Mouse (Mus musculus) common myeloid progenitor, adult 5-6 weeks (primary cell): Measurements from ENCODE around the gene AU015836. TPM values are rescaled to one million over a fixed set of nuclear protein-coding genes. Genes with fewer than 3 reads are reported as not detected.
A peak's percentile ranks its signal among the peaks of the same experiment; 100 is the strongest.

Experiments
- ATAC-seq: replicated peaks from 2 replicates; pipeline ENCODE4 v1.8.0; 2016; ENCODE audit warnings: low read depth, mild to moderate bottlenecking, moderate TSS enrichment, inconsistent platforms; ENCODE audit not compliant: poor library complexity, severe bottlenecking
- total RNA-seq: library from RNA; stranded (forward); fragments of 200-1000, 187-1606 nt; gene quantifications from 2 replicates; pipeline ENCODE4 v1.2.3, GENCODE M21; 2017

Gene AU015836
- not detected in 2 replicates for total RNA-seq

GRCm38 (mm10) chrX:93968444-93968843 is at the start of gene AU015836:
Gene AU015836 (plus strand): TSS chrX:93968659.
- no peak for ATAC-seq

GRCm38 (mm10) chrX:93919017-93919416 is 49.4 kb upstream of the AU015836 start:
- no peak; the same call in 1 of the 2 replicates for ATAC-seq

GRCm38 (mm10) chrX:93928379-93928778 is 40.1 kb upstream of the AU015836 start:
- 0 out of 2 replicates have a peak, but pooled peaks have one; percentile 8 for ATAC-seq

GRCm38 (mm10) chrX:93928794-93929193 is 39.7 kb upstream of the AU015836 start:
- ATAC-seq: peak; percentile 74

- ATAC-seq: no peak
Observed at GRCm38 (mm10) chrX:93931694-93932093, 36.8 kb upstream of the AU015836 start.

- ATAC-seq: peak; percentile 93
Observed at GRCm38 (mm10) chrX:93956727-93957126, 11.7 kb upstream of the AU015836 start.

GRCm38 (mm10) chrX:93958502-93958901 is 10.0 kb upstream of the AU015836 start:
- peak; percentile 58; the same call in 1 of the 2 replicates for ATAC-seq

GRCm38 (mm10) chrX:93980341-93980740 is 11.9 kb downstream of the AU015836 start:
- no peak for ATAC-seq

GRCm38 (mm10) chrX:93982193-93982592 is 13.7 kb downstream of the AU015836 start:
- ATAC-seq: 0 out of 2 replicates have a peak, but pooled peaks have one; percentile 9

- ATAC-seq: peak; percentile 91
Observed at GRCm38 (mm10) chrX:93985096-93985495, 16.6 kb downstream of the AU015836 start.

GRCm38 (mm10) chrX:94006991-94007390 is 38.5 kb downstream of the AU015836 start:
- ATAC-seq: no peak

- ATAC-seq: no peak
Observed at GRCm38 (mm10) chrX:94009442-94009841, 41.0 kb downstream of the AU015836 start.

- ATAC-seq: no peak
Observed at GRCm38 (mm10) chrX:94011656-94012173, 43.3 kb downstream of the AU015836 start.

GRCm38 (mm10) chrX:94012479-94013167 is 44.2 kb downstream of the AU015836 start:
- ATAC-seq: no peak

- no peak for ATAC-seq
Observed at GRCm38 (mm10) chrX:94016891-94017290, 48.4 kb downstream of the AU015836 start.

GRCm38 (mm10) chrX:94022264-94022874 is 53.9 kb downstream of the AU015836 start:
- no peak for ATAC-seq

Other genes with a start within 250 kb of the AU015836 start
- gene Pdk3, start 136.5 kb upstream of the AU015836 start, total RNA-seq: 57.8 and 61.8 TPM in 2 replicates
- gene Zfx, start 155.0 kb downstream of the AU015836 start, total RNA-seq: 50.4 and 58.7 TPM in 2 replicates
- 195 and 212 TPM in 2 replicates for gene Eif2s3x, start 244.2 kb downstream of the AU015836 start, total RNA-seq